Mouse (Mus musculus) gastrocnemius, adult 8-10 months (tissue): ENCODE measurements around the gene Kif28. TPM values are rescaled to one million over a fixed set of nuclear protein-coding genes. Genes with fewer than 3 reads are reported as not detected.
"Not testable (repeated sequence)": the region's sequence is repeated elsewhere in the genome, so short reads cannot be mapped to it uniquely, and the experiment has no call there.

Experiments
- DNase-seq, 2 experiments: peaks; one replicate each; pipeline ENCODE4 v3.0.0; 2022; ENCODE audit warnings: low spot score in 2 of 2
- total RNA-seq, 4 experiments: library from RNA; stranded (reverse); gene quantifications; 2 replicates each; pipeline ENCODE4 v1.2.4; 2022

The Kif28 gene
- total RNA-seq, 4 experiments from 2014 or later, result 0.11 TPM; not detected in 3

- not testable (repeated sequence) for DNase-seq
These were observed 96.4 kb downstream of the Kif28 start for GRCm38 (mm10) chr1:179648678-179649077.

DNA sequence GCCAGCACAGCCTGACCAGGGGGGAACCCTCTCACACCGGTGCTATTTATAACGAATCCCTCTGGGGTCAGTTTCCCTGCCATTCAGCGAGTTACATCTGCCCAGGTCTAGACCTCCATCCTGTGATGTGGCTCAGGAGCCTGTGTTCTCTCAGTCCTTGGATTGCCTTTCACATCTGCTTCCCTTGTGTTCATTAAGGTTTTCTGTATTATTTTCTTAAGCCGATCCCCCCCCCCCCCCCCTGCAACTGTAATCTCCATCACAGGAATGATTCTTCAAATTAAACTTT is 99.1 kb downstream of the Kif28 start:
- no peak for DNase-seq

Other genes starting within 250 kb of the Kif28 start
- gene Smyd3, start 227.2 kb downstream of the Kif28 start, total RNA-seq, result 1 to 10 TPM; 5.3 to 7.3 (median 6.5) TPM
- 10 to 100 TPM; 43.9 to 55.9 (median 46.5) TPM for gene Tfb2m, start 199.0 kb downstream of the Kif28 start, total RNA-seq
- gene Cnst, start 198.9 kb downstream of the Kif28 start, total RNA-seq, result 10 to 100 TPM; 29.5 to 38.6 (median 33.9) TPM
- 10 to 100 TPM; 35.3 to 47.3 (median 40.4) TPM for gene Sccpdh, start 77.1 kb downstream of the Kif28 start, total RNA-seq
- gene Gm10518, start 58.1 kb upstream of the Kif28 start, total RNA-seq, result not detected
- gene Ahctf1, start 58.4 kb upstream of the Kif28 start, total RNA-seq, result 10 to 100 TPM; 18.5 to 21.2 (median 20.1) TPM
- gene Cdc42bpa, start 215.2 kb upstream of the Kif28 start, total RNA-seq, result 10 to 100 TPM; 18.8 to 27.4 (median 24.2) TPM